Mouse (Mus musculus) small intestine, adult 2 months (tissue): Measurements from ENCODE around the gene Arf5.

ENCODE experiments used
- CTCF ChIP-seq: fragments of 200-500 bp; IDR thresholded peaks from 2 replicates; pipeline ENCODE4 v1.5.1; 2012; ENCODE audit warnings: low read depth, mild to moderate bottlenecking, control low read depth, inconsistent platforms, low read length, moderate library complexity, mixed read lengths; ENCODE audit not compliant: insufficient replicate concordance, insufficient read length; ENCODE audit errors: extremely low read depth
- POLR2A ChIP-seq: fragments of 200-500 bp; IDR thresholded peaks from 2 replicates; pipeline ENCODE4 v1.6.1; 2012; ENCODE audit warnings: low read depth, mild to moderate bottlenecking, control low read depth, inconsistent platforms, low read length, moderate library complexity

DNA sequence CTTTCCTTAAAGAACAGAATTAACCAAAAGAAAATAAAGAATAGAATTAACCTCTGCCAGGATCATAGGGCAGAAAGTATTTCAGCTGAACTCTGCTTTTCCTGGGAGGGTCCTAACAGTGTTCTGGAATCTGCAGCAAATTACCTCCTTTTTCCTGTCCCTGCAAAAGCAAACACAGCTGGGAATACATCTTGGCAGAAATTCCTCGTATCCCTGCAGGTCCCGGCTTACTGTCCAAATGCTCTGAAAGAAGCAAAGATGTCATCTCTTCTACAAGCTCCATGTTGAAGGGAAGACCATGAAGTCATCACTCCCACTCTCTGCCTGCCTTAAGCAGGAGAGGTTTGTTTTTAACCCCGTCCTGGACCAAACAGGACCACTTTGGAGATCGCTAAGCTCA is 6.4 kb upstream of the Arf5 start:
- TF ChIP-seq CTCF (no peak), POLR2A (no peak)
